Mouse (Mus musculus): ENCODE results near the gene Dnajc30. TPM values are rescaled to one million over a fixed set of nuclear protein-coding genes. Genes with fewer than 3 reads are reported as not detected.

Gene Dnajc30
- total RNA-seq, 2 experiments from 2014 or later: 38.4 to 44.3 TPM

DNA sequence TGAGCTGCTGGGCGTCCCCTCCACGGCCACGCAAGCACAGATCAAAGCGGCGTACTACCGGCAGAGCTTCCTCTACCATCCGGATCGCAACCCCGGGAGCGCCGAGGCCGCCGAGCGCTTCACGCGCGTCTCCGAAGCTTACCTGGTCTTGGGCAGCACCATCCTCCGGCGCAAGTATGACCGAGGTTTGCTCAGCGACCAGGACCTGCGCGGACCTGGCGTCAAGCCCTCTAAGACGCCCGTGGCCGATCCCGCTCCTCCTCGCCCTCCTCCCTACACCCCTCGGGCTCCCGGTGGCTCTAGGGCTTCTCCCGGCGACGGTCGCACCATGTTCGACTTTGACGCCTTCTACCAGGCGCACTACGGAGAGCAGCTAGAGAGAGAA is 372 bp downstream of the Dnajc30 start:
- DNase-seq: no peak

DNA sequence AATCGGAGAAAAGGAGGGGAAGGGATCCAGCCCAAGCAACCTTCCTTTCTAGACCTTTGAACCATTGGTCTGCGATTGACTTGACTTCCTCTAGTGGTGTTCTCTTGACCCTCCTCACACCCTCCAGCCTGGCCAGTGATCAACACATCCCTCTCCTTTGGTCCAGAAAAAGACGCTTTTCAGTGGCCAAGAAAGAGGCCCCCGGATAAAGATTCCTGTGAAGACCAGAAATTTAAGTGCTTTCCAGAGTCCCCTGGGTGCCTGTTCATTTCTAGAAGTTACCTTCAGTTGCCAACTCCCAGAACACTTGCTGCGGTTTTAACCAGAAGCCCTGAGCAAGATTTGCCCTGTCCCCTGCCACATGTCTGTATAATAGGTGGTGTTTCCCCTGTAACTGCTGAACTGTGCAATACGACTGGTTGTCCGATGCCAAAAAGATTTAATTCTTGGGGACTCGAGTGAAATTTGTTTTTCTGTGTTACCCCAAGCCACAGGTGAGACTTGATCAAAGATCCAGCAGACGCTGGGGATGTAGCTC is 976 bp downstream of the Dnajc30 start, which contains the start of gene Bud23:
Gene Bud23, minus strand, starts transcription at position 51 of the 538 bp plus-strand sequence.
- DNase-seq: peak in 1 of 2 experiments; percentile 10

DNA sequence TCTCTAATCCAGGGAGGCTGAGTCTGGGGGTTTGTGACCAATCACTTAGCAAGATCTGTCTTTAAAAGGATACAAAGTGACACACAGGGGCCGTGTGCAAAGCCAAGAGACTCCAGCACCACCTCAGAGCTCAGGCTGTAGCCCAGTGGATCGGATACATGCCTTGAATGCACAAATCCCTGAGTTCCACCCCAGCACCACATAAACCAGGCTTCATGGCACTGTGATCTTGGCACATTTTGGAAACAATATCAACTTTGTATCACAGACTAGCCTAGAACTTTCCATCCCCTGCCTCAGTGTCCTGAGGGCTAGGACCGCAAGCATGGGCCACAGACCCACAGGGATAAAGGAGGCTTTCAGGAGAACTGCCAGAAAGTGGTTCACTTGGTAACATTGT is 2.0 kb downstream of the Dnajc30 start:
- no peak for DNase-seq

DNA sequence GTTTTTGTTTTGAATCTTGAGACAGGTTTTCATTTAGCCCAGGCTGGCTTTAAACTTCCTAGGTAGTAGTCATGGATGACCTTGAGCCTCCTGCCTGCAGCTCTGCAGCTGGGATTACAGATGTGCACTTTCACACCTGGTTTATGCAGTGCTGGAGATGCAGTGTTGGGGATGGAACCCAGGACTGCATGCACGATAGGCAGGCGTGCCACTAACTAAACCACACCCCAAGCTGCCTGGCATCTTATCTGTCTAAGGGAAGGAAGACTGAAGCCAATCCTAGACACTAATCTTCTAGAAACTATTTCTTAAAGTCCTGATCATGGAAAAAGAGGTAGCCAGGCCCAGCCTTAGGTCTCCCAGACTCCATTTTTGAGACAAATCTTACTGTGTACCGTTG is 6.4 kb downstream of the Dnajc30 start:
- DNase-seq: no peak

DNA sequence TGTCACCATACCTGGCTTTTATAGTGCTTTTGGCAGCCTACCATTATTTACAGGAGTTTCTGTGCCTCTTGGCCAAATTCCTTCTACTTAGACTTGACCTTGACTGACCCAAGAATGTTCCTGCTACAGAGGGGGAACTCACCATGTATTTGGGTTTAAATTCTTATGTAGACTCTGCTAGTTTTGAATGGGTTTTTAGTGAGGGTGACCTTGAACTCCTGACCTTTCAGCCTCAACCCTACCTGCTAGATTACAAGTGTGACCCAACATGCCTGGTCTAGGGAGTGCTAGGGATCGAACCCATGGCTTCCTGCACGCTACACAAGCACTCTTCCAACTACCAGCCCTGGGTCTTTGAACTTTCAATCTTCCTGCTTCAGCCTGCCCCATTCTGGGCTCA is 8.1 kb downstream of the Dnajc30 start:
- DNase-seq: no peak

DNA sequence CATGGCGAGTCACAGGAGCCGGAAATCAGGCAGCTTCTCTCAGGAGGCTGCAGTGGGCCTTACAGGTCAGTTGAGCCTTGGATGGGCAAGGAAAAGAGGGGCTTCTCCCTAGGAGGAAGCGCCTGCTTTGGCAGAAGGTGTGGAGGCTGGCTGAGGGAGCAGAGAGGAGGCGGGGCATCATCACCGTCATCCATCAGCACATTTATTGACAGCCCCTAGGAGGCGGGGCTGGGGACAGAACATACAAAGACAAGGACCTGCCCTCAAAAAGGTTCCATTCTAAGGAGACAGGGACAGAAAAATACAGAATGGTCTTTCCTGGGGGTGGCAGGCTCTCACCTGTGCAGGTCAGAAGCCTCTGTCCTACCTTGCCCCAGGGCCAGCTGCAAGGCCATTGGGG is 8.7 kb downstream of the Dnajc30 start:
- DNase-seq: no peak

DNA sequence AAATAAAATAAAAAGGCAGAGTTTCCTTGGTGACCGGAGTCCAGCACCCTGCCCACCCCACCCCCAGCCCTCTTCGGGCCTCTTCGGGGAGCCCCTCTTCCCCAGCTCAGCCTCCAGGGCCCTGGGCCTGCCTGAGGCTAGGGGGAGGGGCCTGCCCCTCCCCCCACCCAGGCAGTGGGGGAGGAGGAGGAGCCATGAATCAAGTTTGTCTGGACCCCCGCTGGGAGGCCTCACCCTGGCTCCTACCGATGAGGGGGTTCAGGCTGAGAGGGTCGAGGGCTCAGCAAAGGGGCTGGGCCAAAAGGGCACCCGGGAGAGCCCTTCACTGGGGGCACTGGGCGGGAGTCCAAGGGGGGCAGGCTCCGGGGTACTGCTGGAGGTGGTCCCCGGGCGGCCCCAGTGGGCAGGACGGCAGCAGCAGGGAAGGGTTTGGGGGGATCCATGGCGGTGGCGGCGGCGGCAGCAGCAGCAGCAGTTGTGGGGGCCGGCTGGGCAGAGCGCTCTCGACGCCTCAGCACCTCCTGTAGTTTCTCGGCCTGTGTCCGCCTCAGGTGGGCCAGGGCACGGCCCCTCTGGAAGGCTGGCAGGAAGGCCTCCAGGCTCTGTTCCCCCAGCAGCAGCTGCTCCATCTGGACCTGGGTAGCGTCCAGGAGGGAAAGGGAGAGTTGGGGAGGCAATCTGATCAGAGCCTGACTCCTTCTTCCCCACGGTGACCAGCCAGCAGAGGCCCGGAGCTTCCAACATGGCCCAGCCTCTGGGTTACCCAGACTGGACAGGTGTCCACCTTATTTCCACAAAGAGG is 9.5 kb downstream of the Dnajc30 start:
- DNase-seq: no peak

DNA sequence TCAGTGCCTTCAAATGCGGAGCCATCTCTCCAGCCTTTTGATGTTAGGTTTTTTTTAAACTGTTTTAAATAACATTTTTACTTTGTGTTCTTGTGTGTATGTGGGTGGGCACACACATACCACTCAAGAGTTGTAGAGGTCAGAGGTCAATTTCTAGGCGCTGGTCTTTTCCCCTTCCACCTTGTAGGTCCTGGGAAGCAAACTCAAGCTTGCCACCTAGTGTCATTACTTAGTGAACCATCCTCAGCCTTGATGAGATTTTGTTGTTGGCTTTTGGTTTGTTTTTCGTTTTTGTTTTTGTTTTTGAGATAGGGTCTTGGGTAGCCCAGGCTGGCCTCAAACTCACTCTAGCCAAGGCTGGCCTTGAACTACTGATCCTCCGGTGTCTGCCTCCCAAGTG is 11.7 kb downstream of the Dnajc30 start:
- DNase-seq: no peak

DNA sequence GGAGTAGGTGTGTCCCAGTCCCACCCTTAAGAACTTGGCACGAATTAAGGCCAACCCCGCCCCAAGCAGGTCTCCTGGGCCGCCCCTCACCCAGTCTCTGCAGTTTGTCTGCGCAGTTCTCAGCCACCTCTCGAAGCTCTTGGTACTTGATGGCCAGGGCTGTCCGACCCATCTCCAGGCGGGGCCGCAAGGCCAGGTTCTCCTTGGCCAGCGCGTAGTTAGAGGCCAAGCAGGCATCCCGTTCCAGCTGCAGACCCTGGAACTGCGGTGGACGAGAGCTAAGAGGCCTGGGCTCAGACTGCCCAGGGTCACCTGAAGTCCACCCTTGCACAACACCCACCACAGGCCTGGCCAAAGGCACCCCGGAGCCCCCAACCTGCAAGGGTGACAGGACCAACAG is 12.4 kb downstream of the Dnajc30 start:
- DNase-seq: no peak

DNA sequence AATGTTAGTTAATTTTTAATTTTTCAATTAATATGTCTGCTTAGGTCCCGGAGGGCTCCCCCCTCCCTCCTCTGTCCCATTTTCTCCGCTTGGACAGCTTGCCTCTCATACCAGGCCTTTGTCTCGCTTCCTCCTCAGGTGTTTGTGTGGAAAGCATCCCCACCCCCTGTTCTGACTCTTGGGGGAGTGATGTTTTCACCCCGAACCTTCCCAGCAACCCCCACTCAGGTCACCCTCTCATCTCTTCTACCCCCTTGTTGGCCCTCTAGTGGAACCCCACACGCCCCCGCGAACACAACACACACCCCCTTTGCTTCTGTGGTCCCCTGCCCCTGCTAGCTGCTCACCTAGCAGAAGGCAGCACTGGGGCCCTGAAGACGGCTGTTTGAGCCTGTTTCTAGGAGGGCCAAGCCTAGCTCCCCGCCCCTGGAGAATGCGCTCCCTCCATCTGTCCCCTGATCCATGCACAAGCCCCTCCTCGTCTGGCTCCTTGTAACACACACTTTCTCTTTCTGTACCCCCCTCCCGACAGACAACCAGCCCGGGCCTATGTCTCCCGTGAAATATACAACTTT is 13.0 kb downstream of the Dnajc30 start:
- peak; percentile 18 to 20 for DNase-seq

DNA sequence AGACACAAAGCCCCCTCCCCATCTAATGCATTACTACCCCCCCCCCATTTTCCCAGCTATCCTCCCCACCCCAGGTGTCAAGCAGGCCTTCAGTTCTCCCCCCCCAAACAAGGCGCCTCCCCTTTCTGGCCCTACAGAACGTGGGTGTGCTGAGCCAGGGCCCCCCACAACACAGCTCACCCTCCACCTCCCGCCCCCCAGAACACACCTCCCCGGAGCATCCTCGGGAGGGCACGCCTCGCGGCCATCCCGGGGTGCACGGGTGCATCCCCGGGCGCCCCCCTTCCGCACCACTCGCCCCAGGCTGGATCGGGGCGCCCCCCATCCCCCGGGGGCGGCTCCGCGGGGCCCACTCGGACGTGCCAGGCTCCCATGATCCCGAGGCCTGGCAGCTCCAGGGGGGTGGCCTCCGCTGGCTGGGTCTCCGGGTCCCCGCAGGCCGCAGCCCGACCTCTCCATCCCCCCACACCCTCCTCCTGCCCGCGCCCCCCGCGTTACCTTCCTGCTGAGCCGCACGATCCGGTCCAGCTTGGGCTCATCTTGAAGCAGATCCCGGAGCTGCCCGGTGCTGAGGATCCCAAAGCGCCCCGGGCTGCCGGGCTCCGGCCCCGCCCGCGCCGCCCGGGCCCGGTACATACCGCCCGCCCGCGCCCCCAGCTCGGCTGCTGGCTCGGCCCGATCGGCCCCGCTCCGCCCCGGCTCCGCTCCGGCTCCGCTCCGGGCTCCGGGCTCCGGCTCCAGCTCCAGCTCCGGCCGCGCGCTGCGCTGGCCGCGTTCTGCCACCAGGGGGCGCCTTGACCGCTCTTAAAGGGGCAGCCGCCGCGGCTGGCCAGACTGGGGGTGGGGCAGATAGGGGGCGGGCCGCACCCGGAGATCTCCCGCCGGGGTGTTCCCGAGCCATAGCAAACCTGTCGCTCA is 13.8 kb downstream of the Dnajc30 start, which contains the start of gene Vps37d:
Gene Vps37d, minus strand, starts transcription at position 703 of the 918 bp plus-strand sequence.
- DNase-seq: peak; percentile 91 to 96

DNA sequence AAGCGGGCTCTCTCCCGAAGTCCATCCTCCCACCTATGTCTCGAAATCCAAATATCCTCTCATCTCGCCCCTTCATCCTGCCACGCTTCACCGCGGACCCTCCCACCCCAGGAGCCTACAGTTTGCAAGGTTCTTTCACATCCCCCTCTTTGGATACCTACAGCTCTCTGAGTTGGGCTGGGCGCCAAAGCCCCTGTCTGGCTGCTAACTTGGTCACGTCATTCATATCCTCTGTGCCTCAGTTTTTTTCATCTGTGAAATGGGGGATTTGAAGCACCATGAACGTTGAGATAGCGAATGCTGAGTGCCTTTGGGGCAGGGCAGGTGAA is 14.4 kb downstream of the Dnajc30 start:
- DNase-seq: no peak

DNA sequence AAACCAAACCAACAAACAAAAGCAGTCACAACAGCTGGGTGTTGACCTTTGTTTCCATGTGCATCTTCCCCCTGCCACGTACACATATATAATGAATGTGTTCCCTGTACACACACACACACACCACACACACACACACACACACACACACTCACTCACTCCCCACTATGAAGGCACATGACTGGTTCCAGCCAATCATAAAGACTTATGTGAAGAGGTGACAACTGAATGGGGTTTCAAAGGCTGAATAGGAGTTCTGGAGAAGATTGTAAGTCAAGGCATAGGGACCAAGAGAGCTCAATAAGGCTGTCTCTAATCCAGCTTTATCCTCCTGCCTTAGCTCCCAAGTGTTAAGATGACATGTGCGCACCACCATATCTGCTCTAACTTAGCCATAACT is 15.6 kb downstream of the Dnajc30 start:
- no peak for DNase-seq

DNA sequence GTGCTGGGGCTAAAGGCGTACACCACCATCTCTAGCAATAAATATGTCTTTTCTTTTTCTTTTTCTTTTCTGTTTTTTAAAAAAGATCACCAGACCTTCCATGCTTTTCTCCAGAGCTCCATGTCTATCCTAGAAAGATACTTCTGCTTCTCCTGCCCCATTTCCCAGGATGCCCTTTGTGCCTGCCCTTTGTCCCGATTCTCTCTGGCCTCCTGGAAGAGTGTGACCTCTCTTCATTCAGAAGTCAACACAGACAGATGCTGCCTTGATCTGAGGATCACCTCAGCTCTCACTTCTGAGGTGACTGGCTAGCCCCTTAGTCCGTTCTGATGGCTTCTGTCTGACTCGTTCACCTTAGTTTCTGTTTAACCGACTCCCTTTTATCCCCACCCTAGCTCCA is 16.5 kb downstream of the Dnajc30 start:
- no peak for DNase-seq

DNA sequence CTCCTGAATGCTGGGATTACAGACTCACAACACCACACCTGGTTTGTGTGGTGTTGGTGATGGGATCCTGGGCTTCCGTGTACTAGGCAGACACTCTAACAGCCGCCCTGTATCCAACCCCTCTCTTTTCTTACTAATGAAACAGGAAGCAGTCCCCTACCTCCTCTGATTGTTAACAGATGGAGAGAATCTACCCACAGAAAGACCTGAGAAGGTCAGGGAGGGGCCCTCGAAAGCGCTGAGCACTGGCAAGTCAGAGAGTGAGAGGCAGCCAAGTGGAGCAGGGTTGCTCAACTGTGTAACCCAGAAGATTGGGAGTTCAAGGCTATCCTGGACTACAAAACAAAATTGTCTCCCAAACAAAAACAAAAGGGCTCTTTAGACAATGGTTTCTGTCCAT is 22.9 kb downstream of the Dnajc30 start:
- DNase-seq: no peak

DNA sequence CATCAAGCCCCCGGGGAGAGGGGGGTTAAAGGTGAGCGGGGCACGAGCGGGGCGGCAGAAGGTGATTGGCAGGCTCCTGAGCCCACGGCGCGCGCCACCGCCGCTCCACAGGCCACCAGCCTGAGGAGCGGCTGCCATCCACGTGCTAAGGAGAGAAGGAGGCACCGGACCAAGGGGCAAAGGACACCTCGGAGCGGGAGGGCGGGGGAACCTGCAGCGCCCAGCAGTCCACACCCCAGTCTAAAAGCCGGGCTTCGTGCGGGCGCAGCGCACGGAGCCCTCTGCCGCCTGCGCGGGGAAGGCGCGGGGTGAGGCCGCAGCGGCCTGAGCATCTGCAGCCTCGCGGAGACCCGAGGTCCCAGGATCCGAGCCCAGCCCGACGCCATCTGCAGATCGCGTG is 25.7 kb downstream of the Dnajc30 start, which contains the start of gene Mlxipl:
Gene Mlxipl, plus strand, starts transcription at position 238 of the 400 bp plus-strand sequence.
- no peak for DNase-seq

DNA sequence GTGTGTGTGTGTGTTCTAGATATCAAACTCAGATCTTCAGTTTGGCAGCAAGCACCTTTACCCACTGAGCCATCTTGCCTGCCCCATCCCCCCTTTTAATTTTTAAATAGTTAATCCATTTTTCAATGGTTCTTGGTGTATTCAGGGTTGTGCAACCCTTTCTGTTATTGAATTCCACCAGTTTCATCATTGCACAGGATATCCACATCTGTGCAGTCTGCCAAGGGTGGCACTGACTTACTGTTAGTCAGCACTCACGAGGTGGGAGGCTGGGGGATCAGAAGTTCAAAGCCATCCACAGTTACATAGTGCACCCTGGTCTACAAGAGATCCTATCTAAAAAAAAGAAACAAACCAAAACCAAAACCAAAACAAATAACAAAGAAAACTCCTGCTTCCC is 37.0 kb downstream of the Dnajc30 start:
- DNase-seq: no peak

DNA sequence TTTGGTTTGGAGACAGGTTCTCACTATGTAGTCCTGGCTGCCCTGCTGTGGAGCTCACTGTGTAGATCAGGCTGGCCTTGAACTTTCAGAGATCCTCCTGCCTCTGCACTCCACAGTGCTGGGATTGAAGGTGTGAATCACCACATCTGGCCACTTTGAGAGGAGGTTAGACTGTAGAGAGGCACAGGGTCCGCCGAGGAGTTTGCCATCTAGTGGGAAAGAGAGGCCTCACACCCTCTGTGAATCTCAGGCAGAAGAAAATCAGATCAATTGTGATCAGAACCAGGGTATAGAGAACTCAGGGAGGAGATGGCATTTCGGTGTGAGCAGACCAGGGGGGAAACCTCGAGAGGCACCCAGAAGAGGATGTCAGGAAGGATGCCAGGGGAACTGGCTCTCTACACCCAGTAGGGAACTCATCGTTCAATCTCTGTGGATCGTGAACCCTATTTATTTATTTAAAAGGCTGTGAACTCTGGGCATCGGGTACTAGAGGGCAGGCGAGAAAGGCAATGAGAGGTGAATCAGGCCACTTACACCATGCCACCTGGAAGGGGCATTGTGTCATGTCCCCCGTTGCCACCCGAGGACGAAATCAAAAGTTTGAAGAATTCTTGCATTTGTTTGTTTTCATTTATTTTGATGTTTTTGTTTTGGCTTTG is 40.1 kb downstream of the Dnajc30 start:
- no peak for DNase-seq

DNA sequence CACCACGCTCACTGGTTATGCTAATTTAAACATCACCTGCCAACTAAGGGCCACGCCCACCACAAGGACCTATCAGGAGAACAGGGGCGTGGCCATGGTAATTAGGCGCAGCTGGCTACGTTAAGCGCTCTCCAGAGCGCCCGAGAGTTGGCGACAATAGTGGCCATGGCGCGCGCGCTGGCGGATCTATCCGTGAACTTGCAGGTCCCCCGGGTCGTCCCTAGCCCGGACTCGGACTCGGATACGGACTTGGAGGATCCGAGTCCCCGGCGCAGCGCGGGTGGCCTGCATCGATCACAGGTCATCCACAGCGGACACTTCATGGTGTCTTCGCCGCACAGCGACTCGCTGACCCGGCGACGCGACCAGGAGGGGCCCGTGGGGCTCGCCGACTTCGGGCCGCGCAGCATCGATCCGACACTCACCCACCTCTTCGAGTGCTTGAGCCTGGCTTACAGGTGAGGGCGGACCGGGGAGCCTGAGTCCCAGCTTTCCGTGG is 42.8 kb downstream of the Dnajc30 start:
- DNase-seq: peak; percentile 87 to 90

DNA sequence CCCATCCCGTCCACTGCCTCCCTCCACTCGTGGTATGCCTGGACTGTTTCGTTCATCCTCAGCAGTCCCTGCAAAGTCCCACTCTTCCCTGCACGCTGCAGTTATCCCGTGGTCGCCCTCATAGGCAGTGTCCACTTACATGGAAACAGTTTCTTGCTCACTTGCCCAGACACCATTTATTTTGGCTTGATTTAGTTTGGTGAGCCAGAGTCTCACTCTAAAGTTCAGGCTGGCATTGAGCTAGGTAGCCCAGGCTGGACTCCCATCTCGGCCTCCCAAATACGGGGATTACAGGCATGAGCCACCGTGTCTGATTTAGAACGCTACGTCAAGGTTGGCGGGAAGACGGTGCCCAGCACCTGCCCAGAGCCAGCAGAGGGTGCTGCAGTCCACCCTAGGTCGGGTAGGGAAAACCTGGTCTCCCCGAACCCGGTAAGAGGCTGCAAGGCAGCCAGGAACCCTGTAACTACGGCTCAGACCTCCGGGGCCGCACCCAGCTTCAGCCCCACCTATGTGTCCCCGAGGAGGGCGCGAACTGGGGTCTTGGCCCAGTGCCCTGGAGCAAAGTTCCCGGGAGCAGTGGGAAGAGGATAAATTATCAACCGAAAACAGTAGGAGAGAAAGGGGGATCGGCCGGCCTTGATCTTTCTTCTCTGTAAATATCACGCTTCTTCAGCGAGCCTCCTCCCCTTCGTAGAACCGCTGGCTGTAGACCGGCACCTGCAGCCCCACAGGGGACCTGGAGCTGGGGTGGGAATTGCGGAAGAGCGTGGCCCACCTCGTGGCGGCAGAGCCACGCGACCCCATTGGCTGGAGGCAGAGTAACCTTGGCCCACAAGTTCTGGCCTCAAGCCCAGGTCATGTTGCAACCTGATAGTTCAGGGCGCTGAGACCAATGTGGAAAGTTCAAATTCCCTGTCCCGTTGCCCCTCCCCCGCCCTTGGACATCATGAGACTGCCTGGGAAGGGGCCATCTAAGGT is 43.8 kb downstream of the Dnajc30 start:
- DNase-seq: peak; percentile 78 to 88

DNA sequence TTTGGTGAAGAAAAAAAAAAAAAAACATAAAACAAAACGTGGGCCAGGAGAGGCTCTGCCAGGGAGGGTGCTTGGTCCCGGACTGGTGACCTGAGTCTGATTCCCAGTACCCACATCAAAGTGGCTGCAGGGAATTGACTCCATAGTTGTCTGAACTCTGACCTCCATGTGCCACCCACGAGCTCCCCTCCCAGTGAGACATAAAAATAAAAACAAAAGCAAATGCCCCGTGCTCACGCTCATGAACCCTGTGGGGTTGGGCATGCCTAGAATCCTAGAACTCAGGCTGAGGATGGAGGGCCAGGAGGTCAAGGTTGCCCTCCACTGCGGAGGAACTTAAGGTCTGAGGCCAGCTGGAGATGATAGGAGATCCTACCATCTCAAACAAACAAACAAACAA is 45.0 kb downstream of the Dnajc30 start:
- peak in 1 of 2 experiments; percentile 18 for DNase-seq
